Mouse (Mus musculus) lung, embryonic 14.5 days (tissue): Measurements from ENCODE around the gene Zrsr1. TPM values are rescaled to one million over a fixed set of nuclear protein-coding genes. Genes with fewer than 3 reads are reported as not detected.

ENCODE experiments used
- ATAC-seq: fragments of 200-750 bp; cut with Nextera tagmentation; 2 replicates; pipeline ENCODE4 v1.8.0; 2017; ENCODE audit warnings: mild to moderate bottlenecking, moderate TSS enrichment, moderate library complexity; ENCODE audit not compliant: insufficient read depth
- DNase-seq: peaks from one replicate; pipeline ENCODE4 v3.0.0-alpha.2; 2015
- H3K27ac ChIP-seq: fragments of 300-500 bp; sonication (generic); 2 replicates; pipeline ENCODE4 v1.5.1; 2014; ENCODE audit warnings: low read depth, mild to moderate bottlenecking, moderate library complexity
- H3K27me3 ChIP-seq: fragments of 300-500 bp; sonication (generic); 2 replicates; pipeline ENCODE4 v1.6.1; 2014; ENCODE audit warnings: low read length, control low read depth; ENCODE audit not compliant: insufficient read depth
- H3K36me3 ChIP-seq: fragments of 300-500 bp; sonication (generic); 2 replicates; pipeline ENCODE4 v1.6.1; 2014; ENCODE audit warnings: control low read depth; ENCODE audit not compliant: insufficient read depth
- H3K4me1 ChIP-seq: fragments of 300-500 bp; sonication (generic); 2 replicates; pipeline ENCODE4 v1.6.1; 2014; ENCODE audit warnings: antibody characterized with exemption, control low read depth; ENCODE audit not compliant: insufficient read depth
- H3K4me2 ChIP-seq: fragments of 300-500 bp; sonication (generic); 2 replicates; pipeline ENCODE4 v1.6.1; 2014; ENCODE audit warnings: mild to moderate bottlenecking
- H3K4me3 ChIP-seq: fragments of 300-500 bp; sonication (generic); 2 replicates; pipeline ENCODE4 v1.5.1; 2014; ENCODE audit warnings: low read depth, low read length
- H3K9ac ChIP-seq: fragments of 300-500 bp; sonication (generic); 2 replicates; pipeline ENCODE4 v1.6.1; 2014
- H3K9me3 ChIP-seq: fragments of 300-500 bp; sonication (generic); 2 replicates; pipeline ENCODE4 v1.6.1; 2016; ENCODE audit warnings: low read depth, low read length, control low read depth
- CTCF ChIP-seq: IDR thresholded peaks from 2 replicates; pipeline ENCODE4 v1.5.1; 2016; ENCODE audit warnings: antibody characterized with exemption, low read depth
- WGBS: fragments of 180-500 bp; shearing (Covaris S2); extraction: QIAGEN DNeasy Blood & Tissue Kit; methylation state at CpG from one replicate; pipeline ENCODE4 v1.1.7; 2014; 5-methylcytosine and 5-hydroxymethylcytosine counted together
- polyA plus RNA-seq: library from polyadenylated mRNA; unstranded; fragments of >200 nt; fragmentation: Nextera tagmentation; extraction: Ambion mirVana; gene quantifications from 2 replicates; pipeline ENCODE4 v1.2.1, GENCODE M21; 2014

Zrsr1 gene
- polyA plus RNA-seq, 1 experiment from 2014 or later = 2.8 TPM

DNA sequence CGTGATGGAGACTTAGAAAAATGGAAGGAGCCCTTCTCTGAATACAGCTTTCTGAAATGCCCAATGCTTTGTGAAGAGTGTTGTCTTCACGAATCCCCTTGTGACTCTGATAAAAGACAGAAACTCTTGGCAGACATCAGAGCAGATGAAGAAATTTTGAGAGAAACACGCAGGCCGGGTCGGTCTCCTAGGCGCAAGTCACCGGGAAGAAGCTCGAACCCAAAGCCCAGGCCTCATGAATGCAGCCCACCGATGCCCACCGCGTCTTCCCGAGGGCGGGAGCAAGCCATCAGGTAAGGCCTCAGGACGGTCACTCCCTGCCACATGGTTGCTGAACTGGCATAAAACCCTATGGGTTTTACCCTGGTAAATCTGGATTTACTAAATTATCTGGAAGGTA, 49.0 kb downstream of the Zrsr1 start:
- 91% methylated on average over 14 of the region's 14 CpGs for WGBS

DNA sequence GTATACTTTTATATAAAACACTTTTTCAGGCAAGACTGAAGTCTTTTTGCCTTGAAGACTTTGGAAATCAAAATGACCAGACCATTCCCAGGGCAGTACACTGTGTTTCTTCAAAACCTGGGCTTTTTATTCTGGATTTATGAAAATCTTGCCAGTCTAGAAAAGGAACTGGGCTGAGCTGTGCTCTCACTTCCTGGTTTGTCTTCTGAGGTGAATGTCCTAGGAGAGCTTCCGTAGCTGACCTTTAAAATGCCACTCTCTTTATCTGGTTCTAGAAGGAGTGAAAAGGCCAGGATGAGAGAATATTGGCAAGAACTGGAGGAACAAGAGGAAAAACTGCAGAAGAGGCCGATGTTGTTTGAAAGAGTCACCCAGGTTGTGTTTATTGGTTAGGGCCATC, 51.4 kb downstream of the Zrsr1 start:
- H3K27me3 ChIP-seq = no peaks in the 10 kb centered on the region

More for the DNA sequence above, 49.0 kb downstream of the Zrsr1 start:
- H3K9me3 ChIP-seq = no peaks in the 10 kb centered on the region
- no peak overlapping the region for H3K9ac ChIP-seq
- no peak for ATAC-seq
- H3K27me3 ChIP-seq = no peaks in the 10 kb centered on the region
- DNase-seq = no peak
- H3K4me1 ChIP-seq = no peaks in the 10 kb centered on the region
- H3K36me3 ChIP-seq = no peaks in the 10 kb centered on the region
- H3K27ac ChIP-seq = no peak overlapping the region
- no peak overlapping the region for H3K4me3 ChIP-seq
- TF ChIP-seq CTCF = no peak
- H3K4me2 ChIP-seq = no peak overlapping the region

DNA sequence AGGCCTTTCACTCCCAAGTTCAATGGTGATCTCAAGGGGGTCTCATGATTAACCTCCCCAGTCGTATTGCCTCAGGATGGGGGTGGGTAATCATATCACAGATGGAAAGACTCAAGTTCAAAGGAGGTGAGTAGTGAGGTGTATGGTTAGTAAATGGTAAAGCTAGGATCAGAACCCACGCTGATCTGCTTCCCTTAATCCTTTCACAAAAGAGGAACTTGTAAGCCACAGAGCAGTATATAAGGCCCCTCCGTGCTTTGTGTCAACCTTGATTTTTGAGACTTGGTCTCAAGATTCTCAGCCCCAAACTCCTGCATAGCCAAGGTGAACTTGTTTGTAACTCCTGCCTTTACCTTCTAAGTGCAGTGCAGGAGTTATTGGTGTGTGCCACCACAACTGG, 52.4 kb downstream of the Zrsr1 start:
- no peaks in the 10 kb centered on the region for H3K9me3 ChIP-seq
- no peaks in the 10 kb centered on the region for H3K36me3 ChIP-seq
- ATAC-seq (no peak), DNase-seq (no peak)
- no peak for TF ChIP-seq CTCF
- 77% methylated on average over 3 of the region's 3 CpGs for WGBS
- no peak overlapping the region for H3K4me3 ChIP-seq
- no peaks in the 10 kb centered on the region for H3K27me3 ChIP-seq
- H3K4me1 ChIP-seq = no peaks in the 10 kb centered on the region
- no peak overlapping the region for H3K4me2 ChIP-seq
- no peak overlapping the region for H3K27ac ChIP-seq
- no peak overlapping the region for H3K9ac ChIP-seq

More for the DNA sequence above, 51.4 kb downstream of the Zrsr1 start:
- H3K36me3 ChIP-seq = no peaks in the 10 kb centered on the region
- H3K9ac ChIP-seq = no peak overlapping the region
- no peaks in the 10 kb centered on the region for H3K9me3 ChIP-seq
- no peaks in the 10 kb centered on the region for H3K4me1 ChIP-seq
- ATAC-seq (no peak), DNase-seq (no peak)
- 95% methylated on average over 2 of the region's 2 CpGs for WGBS
- H3K4me3 ChIP-seq = no peak overlapping the region
- no peak for TF ChIP-seq CTCF
- H3K27ac ChIP-seq = no peak overlapping the region
- no peak overlapping the region for H3K4me2 ChIP-seq

Other genes with a start within 250 kb of the Zrsr1 start
- 7.2 and 7.5 TPM in 2 replicates for gene B3gnt2, start 111.0 kb upstream of the Zrsr1 start, polyA plus RNA-seq
- 15.3 and 16.6 TPM in 2 replicates for gene Gm28048, start 10.1 kb downstream of the Zrsr1 start, polyA plus RNA-seq
- gene Commd1, start 10.4 kb downstream of the Zrsr1 start, polyA plus RNA-seq = 409 and 422 TPM in 2 replicates
- 302 and 320 TPM in 2 replicates for gene Cct4, start 18.5 kb downstream of the Zrsr1 start, polyA plus RNA-seq
- gene Fam161a, start 35.5 kb downstream of the Zrsr1 start, polyA plus RNA-seq = 3.8 and 4.0 TPM in 2 replicates